Mouse (Mus musculus) forebrain, postnatal 0 days (tissue): ENCODE measurements around the gene Camta1. TPM values are rescaled to one million over a fixed set of nuclear protein-coding genes. Genes with fewer than 3 reads are reported as not detected.

Experiments used
- ATAC-seq: fragments of 200-750 bp; cut with Nextera tagmentation; 2 replicates; pipeline ENCODE4 v1.8.0; 2017; ENCODE audit warnings: mild to moderate bottlenecking, moderate library complexity
- DNase-seq: peaks from one replicate; pipeline ENCODE4 v3.0.0-alpha.2; 2015
- H3K27ac ChIP-seq: fragments of 300-500 bp; sonication (generic); 2 replicates; pipeline ENCODE4 v1.5.1; 2014; ENCODE audit warnings: low read depth, mild to moderate bottlenecking, antibody characterized with exemption, low read length, moderate library complexity, mixed read lengths
- H3K27me3 ChIP-seq: fragments of 300-500 bp; sonication (generic); 2 replicates; pipeline ENCODE4 v1.6.1; 2014; ENCODE audit warnings: mild to moderate bottlenecking, low read length, mixed read lengths; ENCODE audit not compliant: insufficient read depth
- H3K36me3 ChIP-seq: fragments of 300-500 bp; sonication (generic); 2 replicates; pipeline ENCODE4 v1.6.1; 2014; ENCODE audit warnings: mild to moderate bottlenecking, moderate library complexity; ENCODE audit not compliant: insufficient read depth
- H3K4me1 ChIP-seq: fragments of 300-500 bp; sonication (generic); 2 replicates; pipeline ENCODE4 v1.6.1; 2014; ENCODE audit warnings: antibody characterized with exemption; ENCODE audit not compliant: insufficient read depth
- H3K4me2 ChIP-seq: fragments of 300-500 bp; sonication (generic); 2 replicates; pipeline ENCODE4 v1.6.1; 2014; ENCODE audit warnings: low read depth, mild to moderate bottlenecking, moderate library complexity
- H3K4me3 ChIP-seq: fragments of 300-500 bp; sonication (generic); 2 replicates; pipeline ENCODE4 v1.5.1; 2014; ENCODE audit warnings: low read depth, low read length, mixed read lengths
- H3K9ac ChIP-seq: fragments of 300-500 bp; sonication (generic); 2 replicates; pipeline ENCODE4 v1.6.1; 2014; ENCODE audit warnings: mild to moderate bottlenecking
- H3K9me3 ChIP-seq: fragments of 300-500 bp; sonication (generic); 2 replicates; pipeline ENCODE4 v1.6.1; 2016; ENCODE audit warnings: low read length
- CTCF ChIP-seq: sonication (generic); IDR thresholded peaks from 2 replicates; pipeline ENCODE4 v1.5.1; 2016; ENCODE audit warnings: antibody characterized with exemption, control low read depth, low read depth
- WGBS: fragments of 180-500 bp; shearing (Covaris S2); extraction: QIAGEN DNeasy Blood & Tissue Kit; methylation state at CpG from one replicate; pipeline ENCODE4 v1.1.7; 2014; 5-methylcytosine and 5-hydroxymethylcytosine counted together
- polyA plus RNA-seq: library from polyadenylated mRNA; unstranded; fragments of >200 nt; fragmentation: Nextera tagmentation; extraction: Ambion mirVana; gene quantifications from 2 replicates; pipeline ENCODE4 v1.2.1, GENCODE M21; 2015
- total RNA-seq: library from RNA; depleted of rRNA; stranded (reverse); fragments of >200 nt; gene quantifications from 2 replicates; pipeline ENCODE4 v1.2.3, GENCODE M21; 2014

Gene Camta1
- total and polyA plus RNA-seq, 2 experiments from 2014 or later: 87.4 to 131 TPM

DNA sequence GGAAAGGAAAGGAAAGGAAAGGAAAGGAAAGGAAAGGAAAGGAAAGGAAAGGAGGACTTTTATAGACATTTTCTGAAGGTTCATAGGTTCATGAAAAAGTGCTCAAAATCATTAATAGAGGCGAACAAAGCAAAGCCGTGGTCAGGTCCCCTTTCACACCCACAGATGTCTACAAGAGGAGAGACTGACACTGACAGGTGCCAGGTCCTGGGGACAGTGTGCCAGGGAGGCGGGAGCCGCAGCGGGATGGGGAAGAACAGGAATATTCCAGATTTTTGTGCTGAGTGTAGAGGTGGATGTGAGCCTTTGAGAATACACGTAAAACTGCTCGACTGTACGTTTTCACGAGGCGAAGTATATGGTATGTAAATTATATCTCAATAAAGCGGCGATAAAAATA, 33.2 kb upstream of the Camta1 start:
- TF ChIP-seq CTCF: no peak
- H3K27me3 ChIP-seq: no peaks in the 10 kb centered on the region
- H3K9ac ChIP-seq: no peak overlapping the region
- H3K4me2 ChIP-seq: no peak overlapping the region
- no peaks in the 10 kb centered on the region for H3K9me3 ChIP-seq
- no peaks in the 10 kb centered on the region for H3K36me3 ChIP-seq
- WGBS: 92% methylated on average over 12 of the region's 12 CpGs
- no peak for DNase-seq
- H3K4me1 ChIP-seq: no peaks in the 10 kb centered on the region
- H3K4me3 ChIP-seq: no peak overlapping the region
- no peak overlapping the region for H3K27ac ChIP-seq
- no peak for ATAC-seq

- Histone ChIP-seq H3K4me2 (no peak overlapping the region), H3K4me3 (no peak overlapping the region), H3K9me3 (no peaks in the 10 kb centered on the region), H3K36me3 (no peaks in the 10 kb centered on the region), H3K27me3 (no peaks in the 10 kb centered on the region), H3K9ac (no peak overlapping the region), H3K27ac (no peak overlapping the region), H3K4me1 (no peaks in the 10 kb centered on the region)
- 79% methylated on average over 6 of the region's 6 CpGs for WGBS
- DNase-seq (no peak), ATAC-seq (no peak)
- peak; percentile 44 for TF ChIP-seq CTCF
Observed at GRCm38 (mm10) chr4:151893241-151893640, 31.6 kb upstream of the Camta1 start.

DNA sequence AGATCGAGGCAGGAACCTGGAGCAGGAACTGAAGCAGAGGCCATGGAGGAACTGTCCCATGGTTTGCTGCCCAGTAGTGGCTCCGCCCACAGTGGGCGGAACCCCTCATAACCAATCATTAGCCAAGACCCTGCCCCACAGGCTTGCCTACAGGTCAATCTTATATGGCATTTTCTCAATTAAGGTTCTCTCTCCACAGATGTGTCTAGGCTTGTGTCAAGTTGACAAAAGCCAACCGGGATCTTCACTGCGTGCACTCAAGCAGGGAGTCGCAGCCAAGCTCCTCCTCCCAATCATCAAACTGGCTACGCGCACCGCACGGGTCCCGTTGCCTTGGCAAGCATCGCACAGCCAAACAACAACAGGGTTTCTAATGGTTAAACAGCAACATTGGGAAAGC, 19.9 kb upstream of the Camta1 start:
- Histone ChIP-seq H3K27me3 (no peaks in the 10 kb centered on the region), H3K4me1 (no peaks in the 10 kb centered on the region), H3K9me3 (no peaks in the 10 kb centered on the region), H3K36me3 (no peaks in the 10 kb centered on the region), H3K9ac (no peak overlapping the region), H3K4me3 (no peak overlapping the region), H3K4me2 (no peak overlapping the region), H3K27ac (no peak overlapping the region)
- no peak for TF ChIP-seq CTCF
- WGBS: 80% methylated on average over 12 of the region's 12 CpGs
- DNase-seq: no peak
- no peak for ATAC-seq

GRCm38 (mm10) chr4:151880044-151880690, 18.5 kb upstream of the Camta1 start:
- H3K9ac ChIP-seq: no peak overlapping the region
- no peak overlapping the region for H3K4me3 ChIP-seq
- ATAC-seq (no peak), DNase-seq (no peak)
- peaks cover 2% of the 10 kb centered on the region; the same call in 1 of the 2 replicates for H3K27me3 ChIP-seq
- H3K36me3 ChIP-seq: no peaks in the 10 kb centered on the region
- peak; percentile 56 for TF ChIP-seq CTCF
- no peaks in the 10 kb centered on the region for H3K9me3 ChIP-seq
- H3K4me1 ChIP-seq: no peaks in the 10 kb centered on the region
- H3K4me2 ChIP-seq: no peak overlapping the region
- H3K27ac ChIP-seq: no peak overlapping the region
- 77% methylated on average over 5 of the region's 5 CpGs for WGBS

- peak; percentile 38 for ATAC-seq
- no peak overlapping the region for H3K27ac ChIP-seq
- no peaks in the 10 kb centered on the region for H3K4me1 ChIP-seq
- peaks cover 9% of the 10 kb centered on the region; the same call in 1 of the 2 replicates for H3K27me3 ChIP-seq
- H3K36me3 ChIP-seq: no peaks in the 10 kb centered on the region
- peak overlapping the region; percentile 14; the same call in 1 of the 2 replicates for H3K4me2 ChIP-seq
- 54% methylated on average over 14 of the region's 14 CpGs for WGBS
- no peaks in the 10 kb centered on the region for H3K9me3 ChIP-seq
- H3K9ac ChIP-seq: no peak overlapping the region
- TF ChIP-seq CTCF: no peak
- no peak for DNase-seq
- H3K4me3 ChIP-seq: no peak overlapping the region
Observed at GRCm38 (mm10) chr4:151876400-151876799, 14.7 kb upstream of the Camta1 start.

DNA sequence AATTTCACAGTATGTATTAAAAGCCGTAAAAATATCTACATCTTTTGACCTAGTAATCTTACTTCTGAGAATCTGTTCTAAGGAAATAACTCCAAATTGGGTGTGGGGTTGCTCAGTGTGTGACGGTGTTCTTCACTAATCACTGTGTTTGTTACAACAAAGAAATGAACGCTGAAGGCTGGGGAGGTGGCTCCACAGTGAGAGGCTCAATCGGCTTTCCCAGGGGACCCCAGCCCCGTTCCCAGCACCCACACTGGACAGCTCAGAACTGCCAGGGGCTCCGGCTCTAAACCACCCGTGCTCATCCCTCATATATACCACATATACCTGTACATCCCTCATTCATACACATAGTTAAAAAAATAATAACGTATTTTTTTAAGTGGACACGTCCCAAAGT, 1.8 kb upstream of the Camta1 start:
- Histone ChIP-seq H3K9me3 (no peaks in the 10 kb centered on the region), H3K9ac (0 out of 2 replicates have a peak overlapping the region, but pooled peaks have one; percentile 50), H3K4me1 (no peaks in the 10 kb centered on the region), H3K4me3 (no peak overlapping the region), H3K4me2 (peak overlapping the region; percentile 88), H3K27ac (no peak overlapping the region), H3K36me3 (no peaks in the 10 kb centered on the region), H3K27me3 (no peaks in the 10 kb centered on the region)
- DNase-seq (no peak), ATAC-seq (no peak)
- no peak for TF ChIP-seq CTCF
- WGBS: 53% methylated on average over 9 of the region's 9 CpGs

GRCm38 (mm10) chr4:151861471-151861805, 238 bp downstream of the Camta1 start:
- DNase-seq: no peak
- peak overlapping the region; percentile 70 for H3K9ac ChIP-seq
- peak overlapping the region; percentile 88 for H3K4me3 ChIP-seq
- H3K4me1 ChIP-seq: no peaks in the 10 kb centered on the region
- peak overlapping the region; percentile 97 for H3K4me2 ChIP-seq
- no peaks in the 10 kb centered on the region for H3K9me3 ChIP-seq
- peak overlapping the region; percentile 89 for H3K27ac ChIP-seq
- ATAC-seq: no peak
- 1% methylated on average over 29 of the region's 58 CpGs for WGBS
- no peaks in the 10 kb centered on the region for H3K27me3 ChIP-seq
- no peaks in the 10 kb centered on the region for H3K36me3 ChIP-seq
- no peak for TF ChIP-seq CTCF
